Mouse (Mus musculus) c-Kit-negative CD71-positive TER-119-positive erythroid progenitor cells, embryonic 14.5 days (primary cell): ENCODE measurements at regions not wholly inside any gene's neighbourhood (a gene's known extent, or its start where the extent isn't known, plus 50 kb on each side); places are given as distances from the start of the nearest gene placed in this dataset.
"Not testable (repeated sequence)": the region's sequence is repeated elsewhere in the genome, so short reads cannot be mapped to it uniquely, and the experiment has no call there.

Experiments used
- DNase-seq: peaks from one replicate; pipeline ENCODE4 v3.0.0-alpha.2; 2013; ENCODE audit warnings: low read depth, low spot score

DNA sequence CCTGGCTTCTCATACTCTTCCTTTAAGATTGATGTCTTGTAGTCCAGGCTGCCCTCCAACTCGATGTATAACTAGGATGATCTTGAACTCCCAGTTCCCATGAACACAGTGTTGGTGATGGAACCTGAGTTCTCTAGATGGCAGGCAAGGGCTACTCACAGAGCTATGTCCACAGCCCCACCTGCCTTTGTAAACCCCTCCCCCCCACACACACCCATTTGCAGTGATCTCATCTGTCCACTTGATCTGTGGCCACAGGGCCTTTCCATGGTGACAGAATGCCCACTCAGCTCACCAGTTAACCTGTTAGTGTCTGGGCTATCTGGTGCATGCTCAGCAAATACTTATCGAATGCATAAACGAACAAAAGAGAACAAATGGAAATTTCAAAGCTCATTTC lies 176.4 kb downstream of the Nucb2 start:
- no peak for DNase-seq

DNA sequence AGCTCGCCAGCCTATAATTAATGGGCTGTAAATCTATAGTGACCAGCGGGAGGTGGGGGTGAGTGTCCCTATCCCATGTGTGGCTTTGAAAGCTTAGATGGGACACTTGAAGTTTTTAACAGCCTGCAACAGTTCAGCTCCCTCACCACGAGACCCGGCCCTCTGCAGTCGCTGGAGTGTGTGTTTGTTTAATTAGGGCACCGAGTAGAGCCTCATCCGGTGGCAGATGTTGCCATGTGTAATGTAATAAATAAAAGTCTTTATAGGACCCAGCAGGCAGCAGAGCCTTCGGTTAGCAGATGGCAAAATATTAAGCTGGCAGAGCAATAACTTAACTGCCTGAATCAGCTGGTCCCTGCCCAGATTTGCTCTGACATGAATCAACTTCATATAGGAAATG lies 177.1 kb downstream of the Nucb2 start:
- DNase-seq: no peak

DNA sequence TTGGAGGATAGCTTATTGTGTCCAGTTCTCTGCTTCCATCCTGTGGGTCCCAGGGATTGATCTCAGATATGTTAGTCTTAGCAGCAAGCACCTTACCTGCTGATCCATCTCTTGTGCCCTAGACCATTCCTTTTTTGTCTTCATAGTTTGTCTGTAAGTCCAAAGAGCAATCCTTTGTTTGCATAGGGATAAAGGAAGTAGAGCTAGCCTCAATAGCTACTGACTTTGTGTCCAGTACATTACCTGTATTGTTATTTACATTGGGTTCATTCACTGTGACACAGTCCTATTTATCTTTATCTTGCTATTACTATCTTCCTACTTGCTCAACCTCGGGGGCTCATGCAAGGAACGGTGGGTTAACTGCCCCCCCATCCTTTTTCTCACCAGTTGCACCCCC lies 196.2 kb downstream of the Nucb2 start:
- DNase-seq: no peak

DNA sequence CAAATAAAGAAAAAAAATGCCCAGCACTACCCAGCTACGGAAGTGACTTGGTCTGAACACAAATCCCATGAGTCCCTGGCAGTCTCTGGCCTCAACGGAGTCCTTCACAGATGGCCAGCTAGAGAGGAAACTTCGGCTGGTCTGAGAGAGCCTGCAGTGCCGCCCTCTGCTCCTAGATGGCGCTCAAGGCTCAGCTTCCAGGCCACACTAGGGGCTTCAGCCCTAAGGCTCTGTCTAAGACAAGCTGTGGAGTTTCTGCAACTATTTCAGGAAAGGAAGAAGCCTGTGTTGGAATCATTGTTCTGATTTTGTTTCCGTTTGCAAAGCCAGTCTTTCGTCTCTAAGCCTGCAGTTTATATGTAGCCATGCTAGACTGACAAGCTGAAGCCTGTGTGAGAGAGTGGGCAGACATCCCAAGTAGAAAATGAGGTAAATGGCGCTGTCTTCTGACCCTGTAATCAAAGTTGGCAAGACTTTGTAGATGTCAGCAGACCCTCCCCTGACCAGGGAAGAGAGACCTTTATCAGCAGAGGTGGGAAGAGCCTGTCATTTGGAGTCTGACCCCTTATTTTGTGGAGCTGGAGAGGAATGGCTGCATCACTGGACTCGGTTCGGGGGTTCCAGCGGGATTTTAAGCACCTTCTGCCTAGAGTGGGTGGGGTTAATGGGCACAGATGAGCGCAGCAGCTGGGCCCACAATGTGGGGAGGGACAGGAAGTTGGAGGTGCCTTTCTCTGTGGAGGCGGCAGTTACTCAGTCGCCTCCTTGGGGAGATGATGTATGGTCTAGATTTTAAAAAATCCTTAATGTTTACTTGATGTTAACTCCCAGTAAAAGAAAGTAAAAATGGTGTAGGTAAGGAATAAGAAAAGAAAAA lies 197.5 kb downstream of the Nucb2 start:
- DNase-seq: no peak

DNA sequence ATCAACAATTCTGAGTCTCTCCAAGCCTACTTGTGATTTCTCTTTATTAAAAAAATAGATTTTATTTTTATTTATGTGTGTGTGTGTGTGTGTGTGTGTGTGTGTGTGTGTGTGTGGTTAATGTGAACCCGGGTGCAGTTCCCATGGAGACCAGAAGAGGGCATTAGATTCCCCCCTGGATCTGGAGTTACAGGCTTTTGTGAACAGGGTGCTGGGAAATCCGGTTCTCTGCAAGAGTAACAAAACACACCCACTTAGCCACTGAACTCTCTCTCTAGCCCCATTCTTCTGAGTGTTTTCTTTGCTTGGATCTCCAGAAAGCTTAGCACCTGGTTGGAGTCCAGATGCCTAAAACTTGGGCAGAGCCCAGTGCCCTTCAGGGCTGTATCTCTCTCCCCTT lies 198.4 kb downstream of the Nucb2 start:
- DNase-seq: no peak

DNA sequence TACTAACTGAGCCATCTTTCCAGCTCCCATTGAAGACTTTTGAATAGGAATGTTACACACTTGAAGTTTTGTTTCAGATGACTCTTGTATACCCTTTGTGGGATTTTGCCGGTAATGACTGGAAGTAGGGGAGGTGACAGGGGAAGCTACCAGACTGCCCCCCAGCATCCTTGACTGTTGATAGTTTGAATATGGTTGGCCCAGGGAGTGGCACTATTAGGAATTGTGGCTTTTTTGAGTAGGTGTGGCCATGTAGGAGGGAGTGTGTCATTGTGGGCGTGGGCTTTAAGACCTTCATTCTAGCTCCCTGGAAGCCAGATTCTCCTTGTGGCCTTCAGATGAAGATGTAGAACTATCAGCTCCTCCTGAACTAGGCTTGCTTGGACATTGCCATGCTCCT lies 207.4 kb downstream of the Nucb2 start:
- no peak for DNase-seq

DNA sequence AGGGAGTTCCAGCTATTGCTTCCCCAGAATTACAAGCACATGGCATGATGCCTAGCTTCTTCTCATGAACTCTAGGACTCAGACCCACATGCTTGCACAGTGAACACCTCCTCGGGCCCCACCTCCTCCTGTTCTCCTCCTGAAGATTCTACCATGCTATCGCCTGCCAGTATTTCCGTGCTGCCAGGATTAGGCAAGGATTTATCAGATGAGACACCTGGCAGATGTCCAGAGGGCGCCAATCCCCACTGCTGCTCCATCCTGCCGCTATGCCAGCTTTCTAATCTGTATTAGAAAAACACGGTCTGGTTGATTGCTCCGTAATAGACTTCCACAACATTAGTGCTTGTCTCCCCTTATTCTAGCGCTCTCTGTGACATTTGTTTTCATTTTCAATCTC lies 209.0 kb downstream of the Nucb2 start:
- no peak for DNase-seq

DNA sequence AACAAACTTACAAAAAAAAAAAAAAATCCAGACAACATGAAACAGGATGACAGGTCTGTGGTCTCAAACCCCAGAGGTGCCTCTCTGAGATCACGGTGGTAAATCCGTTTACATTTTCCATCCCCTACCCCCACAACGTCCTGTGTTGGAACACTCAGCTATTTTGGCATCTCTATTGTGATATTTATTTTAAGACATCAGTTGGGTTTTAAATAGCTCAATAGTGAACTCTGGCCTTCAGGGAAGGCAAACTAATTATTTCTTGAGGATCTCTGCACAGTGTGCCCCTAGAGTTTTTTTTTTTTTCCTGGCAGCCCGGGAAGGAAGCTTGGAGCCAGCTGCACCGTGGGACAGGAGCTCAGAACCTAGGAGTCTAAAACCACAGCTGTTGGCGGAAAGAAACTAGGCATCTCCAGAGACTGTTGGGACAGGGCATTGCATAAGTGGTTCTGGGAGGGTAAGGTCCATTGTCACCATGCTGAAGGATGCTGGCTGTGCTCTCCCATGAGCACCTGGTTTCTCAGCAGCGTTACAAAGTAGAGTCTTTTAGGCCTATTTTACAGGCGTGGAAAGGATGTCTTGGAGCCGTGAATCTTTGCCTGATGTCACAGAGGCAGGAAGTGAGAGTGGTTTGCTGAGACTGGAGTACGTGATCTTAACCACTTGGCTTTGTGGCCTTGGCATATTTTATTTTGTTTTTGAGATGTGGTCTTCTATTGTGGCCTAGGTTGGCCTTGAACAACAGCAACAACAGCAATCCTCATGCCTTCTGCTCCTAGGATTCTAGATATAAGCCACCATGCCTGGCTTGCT lies 211.3 kb downstream of the Nucb2 start:
- no peak for DNase-seq

DNA sequence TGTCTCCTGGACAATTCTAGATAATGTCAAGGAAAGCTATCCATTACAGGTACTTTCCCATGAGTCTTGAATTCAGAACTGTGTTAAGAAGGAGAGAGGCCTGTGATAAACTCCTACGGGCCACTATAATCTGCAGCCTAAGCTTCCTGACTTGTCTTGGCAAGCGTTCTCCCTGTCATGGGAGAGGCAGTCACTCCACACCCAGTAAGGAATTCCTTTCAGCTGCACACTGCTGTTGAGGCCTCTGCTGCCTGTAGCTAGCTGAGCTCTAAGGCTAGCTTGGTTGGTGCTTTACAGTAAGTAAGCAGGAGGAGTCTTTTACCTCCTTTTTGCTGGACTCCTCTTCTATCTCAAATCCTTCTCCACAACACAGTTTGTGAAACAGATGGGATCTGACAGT lies 224.2 kb downstream of the Nucb2 start:
- no peak for DNase-seq

DNA sequence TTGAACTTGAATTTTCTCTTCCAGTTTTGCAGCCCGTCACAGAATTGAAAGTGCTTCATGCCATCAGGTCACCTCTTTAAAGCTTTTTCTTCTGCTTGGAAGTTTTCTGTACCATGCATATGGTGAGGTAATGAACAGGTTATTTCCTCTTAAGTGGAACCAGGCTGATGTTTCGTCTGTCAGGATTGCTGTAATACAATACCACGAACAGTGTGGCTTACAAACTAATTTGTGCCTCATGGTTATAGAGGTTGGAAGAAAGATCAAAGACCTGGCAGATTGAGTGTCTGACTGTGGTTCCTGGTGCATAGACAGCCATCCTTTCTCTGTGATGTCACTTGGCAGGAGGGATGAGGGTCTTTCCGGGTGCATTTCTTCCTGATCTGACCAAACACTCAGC lies 225.6 kb downstream of the Nucb2 start:
- DNase-seq: no peak

DNA sequence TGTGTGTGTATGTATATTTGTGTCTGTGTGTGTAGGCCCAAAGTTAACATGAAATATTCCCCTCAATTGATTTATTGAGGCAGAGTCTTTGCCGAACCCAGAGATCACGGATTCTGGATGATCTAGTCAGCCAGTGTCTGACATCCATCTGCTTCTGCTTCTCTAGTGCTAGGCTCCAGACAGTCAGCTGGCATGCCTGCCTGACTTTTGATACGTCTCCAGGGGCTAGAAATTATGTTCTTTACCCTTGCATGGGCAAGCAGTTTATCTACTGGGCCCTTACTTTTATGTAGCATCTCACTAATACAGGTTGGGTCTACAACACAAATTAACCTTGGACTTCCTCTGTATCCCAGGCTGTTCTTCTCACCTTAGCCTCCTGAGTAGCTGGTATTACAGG lies 231.5 kb downstream of the Nucb2 start:
- no peak for DNase-seq

DNA sequence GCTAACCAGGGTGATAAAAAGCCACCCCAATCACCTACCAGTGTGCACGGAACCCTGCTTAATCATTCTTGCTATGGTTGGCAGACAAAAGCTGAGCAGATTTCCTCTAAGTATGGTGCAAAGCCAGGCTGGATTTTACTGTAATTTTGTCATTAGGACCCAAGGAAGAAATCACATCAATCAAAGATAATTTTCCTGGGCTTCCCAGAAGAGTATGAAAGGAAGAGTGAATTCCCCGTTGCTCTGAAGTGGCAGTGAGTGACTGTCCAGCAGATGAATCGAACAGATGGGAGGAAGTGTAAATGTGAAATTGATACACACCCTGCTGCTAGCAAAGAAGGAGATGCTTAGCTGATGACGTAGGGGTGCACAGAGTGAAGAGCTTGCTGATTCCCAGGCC lies 232.2 kb downstream of the Nucb2 start:
- DNase-seq: no peak

DNA sequence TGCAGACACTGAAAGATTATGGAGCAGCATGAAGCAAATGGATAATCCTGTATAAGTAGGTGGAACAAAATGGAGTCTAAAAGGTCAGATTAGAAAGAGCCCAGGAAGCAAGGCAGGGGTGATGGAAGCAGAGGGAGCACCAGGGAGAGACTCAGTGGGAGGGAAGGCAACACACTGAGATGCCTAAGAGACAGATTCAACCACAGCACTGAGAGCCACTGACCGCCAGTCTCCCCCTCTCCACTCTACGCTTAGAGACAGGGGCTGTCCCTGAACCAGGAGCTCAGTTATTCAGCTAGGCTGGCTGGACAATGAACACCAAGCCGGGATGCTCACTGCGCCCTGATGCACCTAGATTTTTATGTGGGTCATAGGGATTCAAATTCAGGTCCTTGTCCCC lies 233.8 kb downstream of the Nucb2 start:
- no peak for DNase-seq

DNA sequence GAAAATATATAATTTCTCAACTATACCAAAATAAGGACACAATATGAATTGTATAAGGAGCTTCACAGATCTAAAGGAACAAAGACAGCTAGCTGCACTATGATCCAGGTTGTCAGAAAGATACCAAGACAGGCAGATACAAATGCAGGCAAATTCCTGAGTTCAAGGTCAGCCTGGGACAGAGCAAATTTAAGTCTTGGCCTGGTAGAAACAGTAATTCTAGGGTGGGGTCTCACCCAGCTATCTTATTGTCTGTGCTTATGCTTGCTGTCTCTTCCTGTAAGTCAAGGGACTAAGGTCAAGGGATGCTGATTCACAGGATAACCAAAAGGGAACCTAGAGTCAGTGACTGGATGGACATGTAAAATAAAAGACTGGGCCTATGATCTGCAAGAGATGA lies 250.4 kb downstream of the Nucb2 start:
- no peak for DNase-seq

DNA sequence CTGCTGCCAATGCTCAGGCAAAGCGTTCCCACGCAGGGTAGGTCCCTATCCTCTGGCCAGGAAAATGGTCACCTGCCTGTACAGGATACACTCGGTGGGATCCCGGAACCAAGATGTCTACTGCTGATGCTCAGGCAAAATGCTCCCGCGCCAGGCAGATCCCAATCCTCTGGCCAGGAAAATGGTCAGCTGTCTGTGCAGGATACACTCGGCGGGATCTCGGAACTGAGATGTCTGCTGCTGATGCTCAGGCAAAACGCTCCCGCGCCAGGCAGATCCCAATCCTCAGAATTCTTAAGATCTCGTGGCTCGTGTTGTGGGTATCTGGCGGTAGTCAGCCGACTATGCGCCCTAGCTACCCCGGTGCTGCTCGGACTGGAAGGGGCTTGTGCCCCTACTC lies 288.0 kb downstream of the Nucb2 start:
- DNase-seq: not testable (repeated sequence)

DNA sequence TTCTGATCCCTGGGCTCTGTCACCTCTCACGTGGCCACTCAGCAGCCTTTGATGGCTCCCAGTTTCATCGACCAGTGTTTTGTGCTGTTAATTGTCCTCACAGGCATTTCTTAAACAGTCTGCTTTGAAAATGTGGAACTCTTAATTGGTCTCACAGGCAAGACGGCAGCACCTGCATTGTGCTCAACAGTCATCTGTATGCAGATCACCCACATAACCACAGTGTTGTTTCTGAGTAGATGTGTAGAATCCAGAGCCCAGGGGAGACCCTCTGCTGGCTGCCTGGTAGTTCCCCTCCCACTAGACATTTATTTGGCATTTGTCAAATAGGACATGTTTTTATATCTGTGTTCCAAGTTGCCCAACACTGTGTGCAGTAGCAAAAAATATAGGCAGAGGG lies 304.3 kb downstream of the Nucb2 start:
- no peak for DNase-seq

DNA sequence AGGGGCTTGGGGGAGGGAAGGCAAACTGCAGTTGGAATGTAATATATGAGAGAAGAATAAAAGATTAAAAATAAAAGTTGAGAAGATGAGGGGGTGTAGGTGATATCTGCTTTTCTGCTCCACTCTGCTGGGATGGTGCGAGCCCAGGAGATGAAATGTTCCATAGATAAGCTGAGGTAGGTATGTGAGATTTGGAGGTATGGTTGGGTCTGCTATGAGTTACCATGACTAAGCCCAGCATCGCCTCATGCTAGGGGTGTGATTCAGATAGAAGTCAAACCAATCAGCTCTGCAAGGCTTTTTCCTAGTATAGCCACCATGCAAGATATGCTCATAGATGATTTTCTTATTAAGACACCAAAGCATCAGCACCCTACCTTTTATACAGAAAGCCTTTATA lies 312.3 kb downstream of the Nucb2 start:
- no peak for DNase-seq

DNA sequence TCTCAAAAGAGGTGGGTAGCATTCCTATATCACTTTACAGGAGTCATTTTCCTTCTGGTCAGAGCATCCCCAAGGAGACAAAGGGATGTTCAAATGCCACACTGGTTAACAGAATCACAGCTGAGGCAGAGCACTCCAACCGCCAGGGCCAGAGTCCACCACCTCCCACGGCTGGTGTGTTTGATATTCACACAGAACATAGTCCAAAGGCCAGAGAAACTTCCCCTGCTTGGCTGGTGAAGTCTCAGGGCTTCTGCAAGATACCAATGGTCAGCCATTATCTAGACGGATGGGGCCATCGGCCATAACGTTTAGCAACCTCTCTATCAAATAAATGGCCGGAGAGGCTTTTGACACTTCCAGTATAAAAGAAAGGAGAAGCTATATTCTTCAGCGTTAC lies 313.8 kb downstream of the Nucb2 start:
- no peak for DNase-seq

DNA sequence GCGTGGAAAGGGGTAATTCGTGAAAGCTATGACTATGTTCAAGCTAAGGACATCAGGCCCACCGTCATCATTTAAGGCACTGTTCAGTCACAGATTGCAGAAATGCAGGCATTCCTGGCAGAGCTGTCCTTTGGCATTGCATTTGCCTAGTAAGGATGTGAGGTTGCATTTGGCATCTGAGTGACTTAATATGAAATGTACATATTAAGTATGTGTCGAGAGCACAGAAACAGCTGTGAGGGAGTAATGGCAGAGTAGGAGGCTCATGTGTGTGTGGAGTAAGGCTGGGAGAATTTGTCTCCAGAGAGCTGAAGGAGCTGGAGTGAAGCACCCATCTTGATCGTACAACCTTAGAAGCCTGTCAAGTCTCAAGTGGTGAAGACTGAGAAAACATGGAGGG lies 316.4 kb downstream of the Nucb2 start:
- DNase-seq: no peak

DNA sequence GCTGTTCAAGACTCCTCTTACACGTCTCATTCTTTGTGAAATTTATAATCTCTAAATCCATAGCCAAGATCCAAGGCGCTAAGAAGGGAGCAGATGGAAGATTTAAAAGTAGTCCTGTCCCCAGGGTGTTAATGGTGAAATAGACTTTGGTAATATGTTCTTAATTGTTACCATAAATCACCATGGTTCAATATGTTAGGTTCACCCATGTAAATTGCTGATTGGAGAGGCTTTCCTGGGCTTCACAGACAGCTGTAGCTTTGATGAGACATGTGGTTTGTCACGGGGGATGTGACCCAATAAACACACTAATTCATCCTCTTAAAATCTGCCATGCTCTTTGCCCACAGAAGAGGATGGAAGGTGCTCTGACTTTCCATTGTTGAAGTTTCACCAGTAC lies 338.7 kb downstream of the Nucb2 start:
- DNase-seq: no peak

DNA sequence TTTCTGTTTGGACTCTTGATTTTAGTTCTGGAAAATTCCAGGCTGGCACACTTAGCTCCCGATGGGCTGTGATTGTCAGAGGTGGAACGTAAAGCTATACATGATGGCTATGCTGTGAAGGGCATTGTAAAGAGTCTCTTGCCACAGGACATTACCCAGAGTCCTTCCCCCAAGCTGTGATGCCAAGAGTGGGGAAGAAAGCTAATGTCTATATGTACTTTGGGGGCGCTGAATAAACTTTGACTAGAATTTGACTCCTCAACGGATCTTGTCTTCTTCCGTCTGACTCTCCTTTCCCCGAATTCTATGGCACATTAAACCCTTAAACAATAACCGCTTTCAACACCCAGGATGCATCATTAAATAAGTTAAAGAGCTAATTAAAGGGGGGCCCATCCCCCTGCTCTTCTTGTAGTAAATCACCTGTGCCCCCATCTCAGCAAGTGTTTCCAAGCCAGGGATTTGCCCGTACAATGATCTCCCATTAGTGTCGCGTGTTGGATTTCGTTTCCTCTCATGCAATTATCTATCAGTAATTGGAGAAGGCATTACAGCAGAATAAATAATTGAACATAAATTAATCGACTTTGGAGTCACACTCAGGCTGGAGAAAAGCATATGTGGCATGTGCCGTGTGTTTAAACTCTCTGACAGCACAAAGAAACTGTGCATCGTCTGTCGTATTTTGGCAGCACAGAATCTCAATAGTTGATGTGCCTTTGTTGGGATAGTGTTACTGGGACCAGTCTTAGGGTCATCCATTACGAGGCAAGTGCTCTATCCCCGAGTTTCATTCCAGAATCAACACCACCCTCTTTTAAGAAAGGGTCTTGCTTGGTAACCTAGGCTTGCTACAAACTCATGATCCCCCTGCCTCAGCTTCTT lies 343.9 kb downstream of the Nucb2 start:
- DNase-seq: no peak

DNA sequence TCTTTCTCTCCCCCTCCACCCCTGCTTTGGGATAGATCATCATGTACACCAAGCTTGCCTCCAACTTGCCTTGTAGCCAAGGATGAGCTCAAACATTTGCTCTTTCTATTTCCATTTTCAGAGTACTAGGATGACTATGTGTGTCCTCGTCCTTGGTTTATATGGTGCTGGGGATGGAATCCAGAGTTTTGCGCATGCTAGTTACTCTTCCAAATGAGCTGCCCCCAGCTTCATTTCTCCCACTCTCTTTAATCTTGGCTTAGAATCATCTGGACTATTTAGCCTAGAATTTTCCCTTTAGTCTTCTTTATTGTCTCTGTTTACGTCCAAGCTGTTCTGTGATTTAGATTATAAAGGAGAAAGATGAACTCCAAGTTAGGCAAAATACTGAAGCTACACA lies 349.2 kb downstream of the Nucb2 start:
- no peak for DNase-seq
